Mouse (Mus musculus): ENCODE data around the gene Psme1. TPM values are rescaled to one million over a fixed set of nuclear protein-coding genes. Genes with fewer than 3 reads are reported as not detected.

Gene Psme1
- polyA plus RNA-seq, 1 experiment from 2014 or later: 131 TPM

Other genes with a start within 250 kb of the Psme1 start
- gene Dhrs4, start 99.4 kb upstream of the Psme1 start, polyA plus RNA-seq (2016; fragmentation: Nextera tagmentation; extraction: Ambion mirVana): 88.7 and 92.1 TPM in 2 replicates
- 6.2 TPM in 2 replicates for gene Carmil3, start 87.5 kb upstream of the Psme1 start, polyA plus RNA-seq (2016; fragmentation: Nextera tagmentation; extraction: Ambion mirVana)
- 0.55 and 0.90 TPM in 2 replicates for gene Cpne6, start 67.7 kb upstream of the Psme1 start, polyA plus RNA-seq (2016; fragmentation: Nextera tagmentation; extraction: Ambion mirVana)
- gene Nrl, start 53.1 kb upstream of the Psme1 start, polyA plus RNA-seq (2016; fragmentation: Nextera tagmentation; extraction: Ambion mirVana): 0.11 TPM in 1 of 2 replicates, not detected in the other
- gene Pck2, start 37.9 kb upstream of the Psme1 start, polyA plus RNA-seq (2016; fragmentation: Nextera tagmentation; extraction: Ambion mirVana): 35.2 and 36.1 TPM in 2 replicates
- gene Dcaf11, start 18.1 kb upstream of the Psme1 start, polyA plus RNA-seq (2016; fragmentation: Nextera tagmentation; extraction: Ambion mirVana): 71.3 and 78.4 TPM in 2 replicates
- not detected in 2 replicates for gene A730061H03Rik, start 17.7 kb upstream of the Psme1 start, polyA plus RNA-seq (2016; fragmentation: Nextera tagmentation; extraction: Ambion mirVana)
- 8.7 and 9.1 TPM in 2 replicates for gene Fitm1, start 2.5 kb upstream of the Psme1 start, polyA plus RNA-seq (2016; fragmentation: Nextera tagmentation; extraction: Ambion mirVana)
- gene Emc9, start 7.2 kb downstream of the Psme1 start, polyA plus RNA-seq (2016; fragmentation: Nextera tagmentation; extraction: Ambion mirVana): 4.6 and 4.9 TPM in 2 replicates
- gene Psme2, start 13.0 kb downstream of the Psme1 start, polyA plus RNA-seq (2016; fragmentation: Nextera tagmentation; extraction: Ambion mirVana): 247 and 255 TPM in 2 replicates
- 20.6 and 25.4 TPM in 2 replicates for gene Rnf31, start 13.6 kb downstream of the Psme1 start, polyA plus RNA-seq (2016; fragmentation: Nextera tagmentation; extraction: Ambion mirVana)
- gene Irf9, start 25.4 kb downstream of the Psme1 start, polyA plus RNA-seq (2016; fragmentation: Nextera tagmentation; extraction: Ambion mirVana): 9.5 and 10.6 TPM in 2 replicates
- gene Rec8, start 39.9 kb downstream of the Psme1 start, polyA plus RNA-seq (2016; fragmentation: Nextera tagmentation; extraction: Ambion mirVana): 7.8 and 8.2 TPM in 2 replicates
- gene Ipo4, start 57.8 kb downstream of the Psme1 start, polyA plus RNA-seq (2016; fragmentation: Nextera tagmentation; extraction: Ambion mirVana): 99.8 and 117 TPM in 2 replicates
- 0.87 and 3.0 TPM in 2 replicates for gene Gm49378, start 59.8 kb downstream of the Psme1 start, polyA plus RNA-seq (2016; fragmentation: Nextera tagmentation; extraction: Ambion mirVana)
- gene Tm9sf1, start 65.7 kb downstream of the Psme1 start, polyA plus RNA-seq (2016; fragmentation: Nextera tagmentation; extraction: Ambion mirVana): 102 TPM in 2 replicates
- 0.55 and 0.97 TPM in 2 replicates for gene Tssk4, start 72.1 kb downstream of the Psme1 start, polyA plus RNA-seq (2016; fragmentation: Nextera tagmentation; extraction: Ambion mirVana)
- 64.9 and 66.4 TPM in 2 replicates for gene Mdp1, start 82.4 kb downstream of the Psme1 start, polyA plus RNA-seq (2016; fragmentation: Nextera tagmentation; extraction: Ambion mirVana)
- 74.7 and 78.3 TPM in 2 replicates for gene Gmpr2, start 93.8 kb downstream of the Psme1 start, polyA plus RNA-seq (2016; fragmentation: Nextera tagmentation; extraction: Ambion mirVana)
- gene Nedd8, start 94.0 kb downstream of the Psme1 start, polyA plus RNA-seq (2016; fragmentation: Nextera tagmentation; extraction: Ambion mirVana): 585 and 596 TPM in 2 replicates
- gene Tinf2, start 103.7 kb downstream of the Psme1 start, polyA plus RNA-seq (2016; fragmentation: Nextera tagmentation; extraction: Ambion mirVana): 54.1 and 54.2 TPM in 2 replicates
- 1.6 and 1.7 TPM in 2 replicates for gene Tgm1, start 135.8 kb downstream of the Psme1 start, polyA plus RNA-seq (2016; fragmentation: Nextera tagmentation; extraction: Ambion mirVana)
- gene Rabggta, start 144.1 kb downstream of the Psme1 start, polyA plus RNA-seq (2016; fragmentation: Nextera tagmentation; extraction: Ambion mirVana): 27.8 and 30.3 TPM in 2 replicates
- gene Dhrs1, start 167.6 kb downstream of the Psme1 start, polyA plus RNA-seq (2016; fragmentation: Nextera tagmentation; extraction: Ambion mirVana): 81.5 and 86.7 TPM in 2 replicates
- gene Nop9, start 167.6 kb downstream of the Psme1 start, polyA plus RNA-seq (2016; fragmentation: Nextera tagmentation; extraction: Ambion mirVana): 51.0 and 57.3 TPM in 2 replicates
- 0.19 and 0.50 TPM in 2 replicates for gene Cideb, start 180.3 kb downstream of the Psme1 start, polyA plus RNA-seq (2016; fragmentation: Nextera tagmentation; extraction: Ambion mirVana)
- gene Ltb4r2, start 183.3 kb downstream of the Psme1 start, polyA plus RNA-seq (2016; fragmentation: Nextera tagmentation; extraction: Ambion mirVana): 0.55 and 0.60 TPM in 2 replicates
- gene Ltb4r1, start 187.8 kb downstream of the Psme1 start, polyA plus RNA-seq (2016; fragmentation: Nextera tagmentation; extraction: Ambion mirVana): 0.48 and 0.60 TPM in 2 replicates
- gene Adcy4, start 206.0 kb downstream of the Psme1 start, polyA plus RNA-seq (2016; fragmentation: Nextera tagmentation; extraction: Ambion mirVana): 21.3 and 24.2 TPM in 2 replicates
- 45.5 and 50.3 TPM in 2 replicates for gene Ripk3, start 210.7 kb downstream of the Psme1 start, polyA plus RNA-seq (2016; fragmentation: Nextera tagmentation; extraction: Ambion mirVana)
- 154 and 161 TPM in 2 replicates for gene Nfatc4, start 245.0 kb downstream of the Psme1 start, polyA plus RNA-seq (2016; fragmentation: Nextera tagmentation; extraction: Ambion mirVana)